In the genomic region with DNA sequence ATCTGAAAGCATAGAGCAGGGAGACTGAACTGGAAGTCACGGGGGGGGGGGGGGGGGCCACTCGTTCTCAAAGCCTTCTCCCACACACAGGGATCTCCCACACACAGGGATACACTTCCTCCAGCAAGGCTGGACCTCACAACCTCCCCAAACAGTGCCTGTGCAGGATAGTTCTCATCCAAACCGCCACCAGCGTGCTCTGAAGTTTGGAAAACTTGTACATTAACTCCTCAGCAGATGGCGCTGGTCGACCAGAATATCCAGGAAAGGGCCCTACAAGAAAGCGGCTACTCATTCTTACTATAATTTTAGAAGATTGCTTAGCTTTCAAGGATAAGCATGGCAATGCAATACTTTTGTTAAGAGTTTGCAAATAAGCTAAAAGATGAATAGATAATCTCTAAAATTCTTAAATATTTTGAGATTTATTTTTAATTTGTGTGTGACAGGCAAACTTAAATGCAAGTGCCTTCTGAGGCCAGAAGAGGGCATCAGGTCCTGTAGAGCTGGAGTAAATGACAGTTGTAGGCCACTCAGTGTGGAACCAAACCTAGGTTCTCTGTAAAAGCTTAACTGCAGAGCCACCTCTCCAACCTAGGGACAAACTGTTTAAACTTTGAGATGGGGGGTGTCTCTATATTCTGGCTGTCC, we compare ENCODE assay signal across 9 mouse cellular contexts. TPM values are rescaled to one million over a fixed set of nuclear protein-coding genes. Genes with fewer than 3 reads are reported as not detected.
DNase-seq lines count a peak whose midpoint lies in the region; ATAC-seq and TF ChIP-seq lines count a peak whose summit lies in the region.
"Had no signal": no experiment of that assay in that cellular context is flagged by ENCODE, and none has a peak within 500 bp of the region (broad histone marks: within the 10 kb centered on the region; RNA-seq: fewer than 3 reads in every experiment).

No protein-coding gene starts in this region.

- peak; percentile 66 for TF ChIP-seq CTCF in gastrocnemius, adult 2 months (IDR thresholded peaks at IDR 0.05)
- TF ChIP-seq CTCF in E14TG2a.4 (conservative IDR thresholded peaks at IDR 0.05; ENCODE audit: low read length): peak; percentile 61

- no peaks in the 10 kb centered on the region for H3K9me3 ChIP-seq in E14TG2a.4 (ENCODE audit: low read length)
- H3K9me3 ChIP-seq in stomach, embryonic 15.5 days: no peaks in the 10 kb centered on the region
- H3K9me3 ChIP-seq: limb, embryonic 15.5 days had no signal

- no peak overlapping the region for H3K27ac ChIP-seq in gastrocnemius, adult 2 months
- no peak overlapping the region for H3K27ac ChIP-seq in stomach, embryonic 15.5 days
- H3K27ac ChIP-seq: limb, embryonic 15.5 days had no signal

- peak; percentile 87 for ATAC-seq in megakaryocyte progenitor cell, adult 5-6 weeks (replicated peaks; ENCODE audit: poor library complexity)
- peak; percentile 28; the same call in 1 of the 2 replicates for ATAC-seq in stomach, embryonic 15.5 days (ENCODE audit: insufficient read depth, low FRiP score, low read depth)

- WGBS in stomach, embryonic 15.5 days: 13% methylated on average over 7 of the region's 7 CpGs

- H3K4me3 ChIP-seq in gastrocnemius, adult 2 months: no peak overlapping the region
- H3K4me3 ChIP-seq in E14TG2a.4 (replicated peaks; ENCODE audit: low read length): no peak overlapping the region
- H3K4me3 ChIP-seq in stomach, embryonic 15.5 days (replicated peaks): no peak overlapping the region
- H3K4me3 ChIP-seq: limb, embryonic 15.5 days had no signal

- no peaks in the 10 kb centered on the region for H3K27me3 ChIP-seq in E14TG2a.4 (ENCODE audit: insufficient read depth, low read length)
- H3K27me3 ChIP-seq in stomach, embryonic 15.5 days (replicated peaks): no peaks in the 10 kb centered on the region
- H3K27me3 ChIP-seq: limb, embryonic 15.5 days had no signal

- H3K9ac ChIP-seq in stomach, embryonic 15.5 days: no peak overlapping the region
- H3K9ac ChIP-seq: limb, embryonic 15.5 days had no signal

- intact Hi-C loops in gastrocnemius, adult 2 months (cut with DNase I): loop anchor here (2.0 kb wide), 1 partner anchor 78 kb away; no protein-coding TSS in a partner anchor
- intact Hi-C loops in gastrocnemius, postnatal 36 days (cut with DNase I): loop anchor here (5.0 kb wide), 1 partner anchor 77 kb away; no protein-coding TSS in a partner anchor
- intact Hi-C loops in heart, postnatal 14 days (cut with DNase I): loop anchor here (1.0 to 5.0 kb wide), 3 partner anchors 76 to 1702 kb away; no protein-coding TSS in a partner anchor

- no peak overlapping the region for H3K4me2 ChIP-seq in stomach, embryonic 15.5 days
- H3K4me2 ChIP-seq: limb, embryonic 15.5 days had no signal

- H3K36me3 ChIP-seq in E14TG2a.4 (ENCODE audit: insufficient read depth, low read length): peaks cover 42% of the 10 kb centered on the region
- peaks cover 11% of the 10 kb centered on the region for H3K36me3 ChIP-seq in stomach, embryonic 15.5 days

- DNase-seq in gastrocnemius, adult 2 months: peak; percentile 39
- no peak for DNase-seq in gastrocnemius, postnatal 36 days
- peak; percentile 83 to 86 for DNase-seq in cerebellum, postnatal 10 days
- peak; percentile 41 to 66 for DNase-seq in heart, postnatal 14 days
- peak; percentile 38 to 69 for DNase-seq in layer of hippocampus, postnatal 25 days (ENCODE audit: extremely low spot score in 1 of 2, low spot score in 1 of 2)

- H3K4me1 ChIP-seq in E14TG2a.4 (replicated peaks; ENCODE audit: low read depth, low read length): peaks cover 38% of the 10 kb centered on the region
- no peaks in the 10 kb centered on the region for H3K4me1 ChIP-seq in stomach, embryonic 15.5 days
- H3K4me1 ChIP-seq: limb, embryonic 15.5 days had no signal

RNA-seq across cellular contexts. Expression of a gene that starts 23.5 kb away (rescaled TPM):
- total RNA-seq in gastrocnemius, adult 2 months (2021): not detected
- not detected for total RNA-seq in gastrocnemius, postnatal 36 days (2021)
- total RNA-seq in heart, postnatal 14 days (2021): not detected
- not detected for total RNA-seq in layer of hippocampus, postnatal 25 days (2021)
- total RNA-seq in megakaryocyte progenitor cell, adult 5-6 weeks (2015): not detected in 2 replicates
- total RNA-seq in megakaryocyte progenitor cell, adult 5-6 weeks (2017): not detected in 2 replicates
- polyA plus RNA-seq in stomach, embryonic 15.5 days (2015; fragmentation: Nextera tagmentation; extraction: Ambion mirVana): not detected in 2 replicates
- polyA plus RNA-seq: limb, embryonic 15.5 days had no signal

RNA-seq across cellular contexts. Expression of a gene that starts 24.2 kb away (rescaled TPM):
- 10 to 100 TPM; 11.8 to 14.4 TPM for total RNA-seq in gastrocnemius, adult 2 months (2021)
- total RNA-seq in gastrocnemius, postnatal 36 days (2021): 10 to 100 TPM; 12.1 to 12.6 TPM
- total RNA-seq in heart, postnatal 14 days (2021): 10 to 100 TPM in 1 of 2 experiments, 1 to 10 TPM in 1; 8.5 to 12.0 TPM
- 10 to 100 TPM; 32.1 TPM for total RNA-seq in layer of hippocampus, postnatal 25 days (2021)
- 56.2 and 65.0 TPM in 2 replicates for total RNA-seq in megakaryocyte progenitor cell, adult 5-6 weeks (2015)
- 78.6 and 104 TPM in 2 replicates for total RNA-seq in megakaryocyte progenitor cell, adult 5-6 weeks (2017)
- polyA plus RNA-seq in stomach, embryonic 15.5 days (2015; fragmentation: Nextera tagmentation; extraction: Ambion mirVana): 68.8 and 74.0 TPM in 2 replicates

Comparison
In these comparisons a context has a peak if more than half of its experiments do, and no peak if none do; other contexts are left out.
1. DNase-seq: peak in gastrocnemius, adult 2 months (single experiment), cerebellum, postnatal 10 days (2 of 2), heart, postnatal 14 days (2 of 2) and layer of hippocampus, postnatal 25 days (2 of 2); none in gastrocnemius, postnatal 36 days (0 of 2).